Mouse (Mus musculus) intestine, embryonic 15.5 days (tissue): ENCODE data around the gene Gpatch1. TPM values are rescaled to one million over a fixed set of nuclear protein-coding genes. Genes with fewer than 3 reads are reported as not detected.

Experiments
- ATAC-seq: fragments of 200-750 bp; cut with Nextera tagmentation; 2 replicates; pipeline ENCODE4 v1.8.0; 2017; ENCODE audit warnings: moderate TSS enrichment, moderate library complexity
- H3K27ac ChIP-seq: fragments of 300-500 bp; sonication (generic); 2 replicates; pipeline ENCODE4 v1.5.1; 2015; ENCODE audit warnings: mild to moderate bottlenecking, inconsistent platforms
- H3K27me3 ChIP-seq: fragments of 300-500 bp; sonication (generic); replicated peaks from 2 replicates; pipeline ENCODE4 v1.6.1; 2015; ENCODE audit warnings: inconsistent platforms
- H3K36me3 ChIP-seq: fragments of 300-500 bp; sonication (generic); 2 replicates; pipeline ENCODE4 v1.6.1; 2015; ENCODE audit warnings: inconsistent platforms
- H3K4me1 ChIP-seq: fragments of 300-500 bp; sonication (generic); replicated peaks from 2 replicates; pipeline ENCODE4 v1.6.1; 2015; ENCODE audit warnings: inconsistent platforms
- H3K4me2 ChIP-seq: fragments of 300-500 bp; sonication (generic); replicated peaks from 2 replicates; pipeline ENCODE4 v1.6.1; 2015; ENCODE audit warnings: mild to moderate bottlenecking, inconsistent platforms
- H3K4me3 ChIP-seq: fragments of 300-500 bp; sonication (generic); replicated peaks from 2 replicates; pipeline ENCODE4 v1.5.1; 2015; ENCODE audit warnings: inconsistent platforms
- H3K9ac ChIP-seq: fragments of 300-500 bp; sonication (generic); 2 replicates; pipeline ENCODE4 v1.6.1; 2015; ENCODE audit warnings: inconsistent platforms
- H3K9me3 ChIP-seq: fragments of 300-500 bp; sonication (generic); 2 replicates; pipeline ENCODE4 v1.6.1; 2016; ENCODE audit warnings: inconsistent platforms
- WGBS: fragments of 180-500 bp; shearing (Covaris S2); methylation state at CpG from one replicate; pipeline ENCODE4 v1.1.7; 2015; 5-methylcytosine and 5-hydroxymethylcytosine counted together
- polyA plus RNA-seq: library from polyadenylated mRNA; unstranded; fragments of >200 nt; fragmentation: Nextera tagmentation; extraction: Ambion mirVana; gene quantifications from 2 replicates; pipeline ENCODE4 v1.2.1, GENCODE M21; 2015

Gene Gpatch1
- 14.8 and 14.9 TPM in 2 replicates for polyA plus RNA-seq

GRCm38 (mm10) chr7:35317729-35318609, at the start of gene Gpatch1:
Gene Gpatch1, minus strand, starts transcription at chr7:35318440.
- peaks cover 6% of the 10 kb centered on the region for H3K4me1 ChIP-seq
- H3K27me3 ChIP-seq, result no peaks in the 10 kb centered on the region
- H3K9ac ChIP-seq, result peak within 1 kb of the TSS; percentile 86
- WGBS, result under 1% methylated on average over 39 of the region's 39 CpGs
- ATAC-seq, result peak; percentile 84
- H3K4me3 ChIP-seq, result peak within 1 kb of the TSS; percentile 88
- H3K27ac ChIP-seq, result 0 out of 2 replicates have a peak within 1 kb of the TSS, but pooled peaks have one; percentile 28
- H3K4me2 ChIP-seq, result peak within 1 kb of the TSS; percentile 74
- H3K9me3 ChIP-seq, result no peaks in the 10 kb centered on the region
- H3K36me3 ChIP-seq, result no peaks in the 10 kb centered on the region

GRCm38 (mm10) chr7:35365161-35365910, 47.1 kb upstream of the Gpatch1 start:
- no peaks in the 10 kb centered on the region for H3K9me3 ChIP-seq
- peaks cover 6% of the 10 kb centered on the region for H3K36me3 ChIP-seq
- WGBS, result 72% methylated on average over 12 of the region's 12 CpGs
- H3K4me2 ChIP-seq, result no peak overlapping the region
- 0 out of 2 replicates have a peak, but pooled peaks have one; percentile 27 for ATAC-seq
- no peak overlapping the region for H3K4me3 ChIP-seq
- H3K27ac ChIP-seq, result no peak overlapping the region
- H3K9ac ChIP-seq, result no peak overlapping the region
- peaks cover 6% of the 10 kb centered on the region for H3K4me1 ChIP-seq
- H3K27me3 ChIP-seq, result no peaks in the 10 kb centered on the region

- peak overlapping the region; percentile 4; the same call in 1 of the 2 replicates for H3K27ac ChIP-seq
- peaks cover 6% of the 10 kb centered on the region for H3K36me3 ChIP-seq
- no peak overlapping the region for H3K4me2 ChIP-seq
- ATAC-seq, result peak; percentile 70
- no peak overlapping the region for H3K9ac ChIP-seq
- H3K9me3 ChIP-seq, result no peaks in the 10 kb centered on the region
- 60% methylated on average over 5 of the region's 5 CpGs for WGBS
- H3K27me3 ChIP-seq, result no peaks in the 10 kb centered on the region
- H3K4me1 ChIP-seq, result peaks cover 6% of the 10 kb centered on the region
- H3K4me3 ChIP-seq, result no peak overlapping the region
These were observed 44.6 kb upstream of the Gpatch1 start for GRCm38 (mm10) chr7:35362868-35363267.

- peaks cover 6% of the 10 kb centered on the region for H3K4me1 ChIP-seq
- ATAC-seq, result no peak
- H3K4me3 ChIP-seq, result no peak overlapping the region
- H3K4me2 ChIP-seq, result no peak overlapping the region
- H3K36me3 ChIP-seq, result peaks cover 6% of the 10 kb centered on the region
- H3K27me3 ChIP-seq, result no peaks in the 10 kb centered on the region
- peak overlapping the region; percentile 4; the same call in 1 of the 2 replicates for H3K27ac ChIP-seq
- WGBS, result 50% methylated on average over 5 of the region's 5 CpGs
- H3K9me3 ChIP-seq, result no peaks in the 10 kb centered on the region
- H3K9ac ChIP-seq, result no peak overlapping the region
These were observed 44.0 kb upstream of the Gpatch1 start for GRCm38 (mm10) chr7:35362253-35362652.

- Histone ChIP-seq H3K9me3 (no peaks in the 10 kb centered on the region), H3K9ac (no peak overlapping the region), H3K4me2 (no peak overlapping the region), H3K27me3 (no peaks in the 10 kb centered on the region), H3K4me3 (no peak overlapping the region), H3K4me1 (peaks cover 12% of the 10 kb centered on the region), H3K27ac (no peak overlapping the region), H3K36me3 (no peaks in the 10 kb centered on the region; the same call in 1 of the 2 replicates)
- no peak for ATAC-seq
- WGBS, result 84% methylated on average over 12 of the region's 12 CpGs
These were observed 39.4 kb upstream of the Gpatch1 start for GRCm38 (mm10) chr7:35357621-35358020.

- Histone ChIP-seq H3K4me2 (no peak overlapping the region), H3K27ac (peak overlapping the region; percentile 78), H3K9me3 (no peaks in the 10 kb centered on the region), H3K4me3 (no peak overlapping the region), H3K27me3 (no peaks in the 10 kb centered on the region), H3K36me3 (no peaks in the 10 kb centered on the region; the same call in 1 of the 2 replicates), H3K4me1 (0 out of 2 replicates have a peak, but pooled peaks cover 6% of the 10 kb centered on the region), H3K9ac (peak overlapping the region; percentile 20; the same call in 1 of the 2 replicates)
- WGBS, result 17% methylated on average over 5 of the region's 5 CpGs
- peak; percentile 86 for ATAC-seq
These were observed 37.1 kb upstream of the Gpatch1 start for GRCm38 (mm10) chr7:35355303-35355872.

- no peaks in the 10 kb centered on the region for H3K9me3 ChIP-seq
- 0 out of 2 replicates have a peak, but pooled peaks cover 6% of the 10 kb centered on the region for H3K4me1 ChIP-seq
- no peaks in the 10 kb centered on the region; the same call in 1 of the 2 replicates for H3K36me3 ChIP-seq
- 92% methylated on average over 15 of the region's 15 CpGs for WGBS
- H3K9ac ChIP-seq, result no peak overlapping the region
- peak overlapping the region; percentile 33; the same call in 1 of the 2 replicates for H3K27ac ChIP-seq
- ATAC-seq, result no peak
- H3K4me3 ChIP-seq, result no peak overlapping the region
- H3K27me3 ChIP-seq, result no peaks in the 10 kb centered on the region
- no peak overlapping the region for H3K4me2 ChIP-seq
These were observed 35.1 kb upstream of the Gpatch1 start for GRCm38 (mm10) chr7:35353306-35353705.

GRCm38 (mm10) chr7:35351155-35351554, 32.9 kb upstream of the Gpatch1 start:
- H3K36me3 ChIP-seq, result no peaks in the 10 kb centered on the region; the same call in 1 of the 2 replicates
- H3K4me3 ChIP-seq, result no peak overlapping the region
- 89% methylated on average over 3 of the region's 3 CpGs for WGBS
- no peak overlapping the region for H3K4me2 ChIP-seq
- H3K4me1 ChIP-seq, result 0 out of 2 replicates have a peak, but pooled peaks cover 8% of the 10 kb centered on the region
- no peaks in the 10 kb centered on the region for H3K27me3 ChIP-seq
- H3K9me3 ChIP-seq, result no peaks in the 10 kb centered on the region
- H3K9ac ChIP-seq, result no peak overlapping the region
- no peak for ATAC-seq
- no peak overlapping the region for H3K27ac ChIP-seq

GRCm38 (mm10) chr7:35349886-35350684, 31.8 kb upstream of the Gpatch1 start:
- H3K4me3 ChIP-seq, result no peak overlapping the region
- no peak overlapping the region for H3K4me2 ChIP-seq
- ATAC-seq, result peak; percentile 55
- no peaks in the 10 kb centered on the region; the same call in 1 of the 2 replicates for H3K36me3 ChIP-seq
- peaks cover 8% of the 10 kb centered on the region; the same call in 1 of the 2 replicates for H3K4me1 ChIP-seq
- no peak overlapping the region for H3K9ac ChIP-seq
- WGBS, result 68% methylated on average over 8 of the region's 8 CpGs
- H3K27ac ChIP-seq, result peak overlapping the region; percentile 64
- H3K9me3 ChIP-seq, result no peaks in the 10 kb centered on the region
- H3K27me3 ChIP-seq, result no peaks in the 10 kb centered on the region

- Histone ChIP-seq H3K4me3 (no peak overlapping the region), H3K9me3 (no peaks in the 10 kb centered on the region), H3K36me3 (no peaks in the 10 kb centered on the region; the same call in 1 of the 2 replicates), H3K27ac (peak overlapping the region; percentile 79), H3K4me2 (peak overlapping the region; percentile 22; the same call in 1 of the 2 replicates), H3K27me3 (no peaks in the 10 kb centered on the region), H3K4me1 (peaks cover 3% of the 10 kb centered on the region; the same call in 1 of the 2 replicates), H3K9ac (no peak overlapping the region)
- WGBS, result 75% methylated on average over 4 of the region's 4 CpGs
- ATAC-seq, result no peak
These were observed 30.8 kb upstream of the Gpatch1 start for GRCm38 (mm10) chr7:35349022-35349421.
